Mouse (Mus musculus): Measurements from ENCODE around the gene Ntrk2.

The Ntrk2 gene

DNA sequence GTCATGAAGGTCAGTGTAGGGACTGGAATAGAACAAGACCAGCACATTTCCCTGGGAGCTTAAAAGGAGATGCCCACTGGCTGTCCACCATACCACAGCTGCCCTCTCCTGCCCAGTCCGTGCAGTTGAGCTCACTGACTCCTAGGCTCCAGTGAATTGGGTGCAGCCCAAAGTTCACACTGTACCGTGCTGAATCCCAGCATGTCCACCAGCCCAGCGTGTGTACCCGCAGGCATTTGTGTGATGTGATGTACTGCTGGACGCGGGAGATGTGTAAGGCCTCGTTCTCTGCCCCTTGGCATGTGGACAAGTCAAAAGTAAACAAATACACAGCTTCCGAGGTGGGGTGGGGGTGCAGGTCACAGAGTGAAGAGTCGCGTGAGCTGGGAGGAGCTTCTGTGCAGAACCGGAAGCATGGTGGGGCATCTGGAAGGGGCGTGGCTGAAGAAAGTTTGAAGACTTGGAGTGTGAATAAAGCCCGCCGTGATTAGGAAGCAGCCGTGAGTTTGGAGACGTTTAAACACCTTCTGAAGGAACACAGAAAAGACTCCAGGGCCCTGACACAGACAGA is 121.4 kb downstream of the Ntrk2 start:
- DNase-seq, result no peak

DNA sequence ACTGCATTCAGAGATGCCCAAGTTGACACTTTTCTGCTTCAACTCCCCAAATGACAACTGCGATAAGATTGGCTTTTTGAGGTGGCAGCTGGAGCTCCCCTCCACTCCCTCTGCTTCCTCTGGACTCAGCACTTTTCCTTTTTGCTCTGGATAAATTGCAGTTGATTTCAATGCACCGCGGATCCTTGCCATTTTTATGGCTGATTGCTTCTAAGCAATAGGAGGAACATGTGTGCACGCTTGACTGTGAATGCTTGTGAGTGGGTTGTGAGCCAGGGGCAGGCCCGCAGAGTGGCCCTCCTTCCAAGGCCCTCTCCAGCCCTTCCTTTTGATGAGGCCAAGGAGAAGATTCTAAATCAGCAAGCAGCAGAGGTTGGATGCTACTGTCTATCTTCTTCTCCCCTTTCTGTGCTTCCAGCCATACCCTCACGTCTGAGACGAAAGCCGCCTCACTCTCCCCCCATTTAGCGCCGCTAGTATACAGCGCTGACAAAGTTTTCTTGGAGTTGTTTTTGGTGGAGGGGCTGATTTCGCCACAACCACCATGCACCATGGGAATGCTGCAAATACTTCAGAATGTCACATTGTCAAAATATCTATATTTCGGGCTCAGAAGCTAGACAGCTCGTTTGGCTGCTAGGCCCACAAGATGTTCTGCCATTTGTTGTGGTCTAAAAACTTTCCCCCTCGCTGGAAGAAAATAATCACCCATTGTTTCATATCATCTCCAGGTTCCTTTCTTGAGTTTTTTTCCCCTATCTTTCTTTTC is 122.5 kb downstream of the Ntrk2 start:
- DNase-seq, result no peak

DNA sequence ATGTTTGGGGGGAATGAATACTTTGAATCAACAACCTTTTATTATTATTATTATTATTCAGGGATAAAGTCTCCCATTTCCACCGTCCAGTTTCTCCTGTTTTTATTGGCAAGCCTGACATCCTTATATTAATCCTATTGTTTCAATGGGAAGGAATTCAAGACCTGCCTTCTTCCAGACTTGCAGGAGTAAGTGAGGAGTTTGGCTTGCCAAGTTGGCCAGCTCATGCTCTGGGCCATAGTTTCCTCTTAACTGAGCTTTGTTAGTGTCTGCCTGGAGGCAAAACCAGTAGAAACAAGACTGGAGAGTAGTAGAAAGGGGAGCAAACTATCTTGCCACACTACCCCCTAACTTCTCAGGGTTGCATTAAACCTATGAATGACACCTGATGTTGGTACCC is 123.8 kb downstream of the Ntrk2 start:
- no peak for DNase-seq

DNA sequence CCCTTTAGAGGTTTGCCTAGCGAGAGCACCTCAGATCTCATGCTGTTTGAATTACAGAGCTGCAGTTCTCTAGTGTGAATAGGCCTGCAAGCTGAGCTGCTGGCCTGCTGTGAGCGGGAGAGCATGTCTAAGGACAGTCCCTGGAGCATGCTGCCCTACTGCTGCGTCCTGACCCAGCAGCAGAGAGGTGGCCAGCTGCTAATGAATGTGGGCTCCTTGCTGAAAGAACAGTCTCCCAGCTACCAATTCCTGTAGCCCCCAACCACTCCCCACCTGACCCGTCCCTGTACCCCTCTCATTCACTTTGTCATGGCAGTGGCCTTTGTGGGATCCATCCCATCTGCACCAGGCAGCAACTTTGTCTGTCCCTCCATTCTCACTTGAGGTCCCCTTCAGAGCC is 126.8 kb downstream of the Ntrk2 start:
- DNase-seq, result no peak

DNA sequence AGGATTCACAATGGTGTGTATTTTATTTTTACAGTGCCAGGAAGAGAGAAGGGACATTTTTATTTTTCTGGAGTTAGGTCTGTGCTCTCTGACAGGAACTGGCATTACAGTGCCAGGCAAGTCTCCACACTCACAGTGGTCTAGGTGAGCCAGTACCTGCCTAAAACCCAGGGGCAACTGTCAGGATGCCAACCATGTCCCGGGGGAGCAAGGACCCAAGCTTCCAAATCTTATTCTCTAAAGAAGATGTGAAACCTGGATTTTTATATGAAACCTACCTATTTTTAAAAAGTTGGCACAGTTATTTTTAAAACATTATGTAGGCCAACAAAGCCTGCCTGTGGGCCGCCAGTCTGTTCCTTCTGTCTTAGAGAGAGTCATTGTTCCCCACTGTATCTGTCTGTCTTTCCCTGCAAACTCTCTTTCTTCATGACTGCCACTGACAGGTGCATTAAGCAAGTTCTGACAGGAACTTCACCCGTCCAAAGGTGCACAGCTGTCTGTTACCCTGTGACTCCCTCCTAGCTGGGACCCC is 128.3 kb downstream of the Ntrk2 start:
- no peak for DNase-seq

DNA sequence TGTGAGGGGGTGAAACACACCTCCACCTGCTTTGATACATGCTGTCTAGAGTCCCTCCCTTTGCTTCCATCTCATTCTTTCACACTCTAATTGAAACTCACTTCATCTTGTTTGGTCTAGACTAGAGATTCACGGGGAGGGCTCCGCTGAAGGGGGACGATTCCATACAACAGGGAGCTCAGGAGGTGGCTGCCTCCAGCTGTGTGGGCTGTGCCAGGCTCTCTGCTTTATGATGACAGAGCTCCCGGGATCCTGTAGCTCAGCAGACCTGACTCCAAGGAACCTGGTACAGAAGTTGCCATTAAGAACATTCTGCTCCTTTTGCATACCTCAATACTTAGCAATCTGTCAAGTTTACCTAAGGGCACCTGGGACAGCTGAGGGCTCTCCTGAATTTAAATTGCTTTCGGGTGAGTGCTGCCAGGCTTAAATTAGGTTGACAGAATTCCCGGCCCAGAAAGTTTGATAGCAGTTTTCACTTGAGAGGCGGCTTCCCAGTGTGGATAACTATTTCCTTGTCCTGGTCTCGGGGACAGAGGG is 129.7 kb downstream of the Ntrk2 start:
- DNase-seq, result no peak

DNA sequence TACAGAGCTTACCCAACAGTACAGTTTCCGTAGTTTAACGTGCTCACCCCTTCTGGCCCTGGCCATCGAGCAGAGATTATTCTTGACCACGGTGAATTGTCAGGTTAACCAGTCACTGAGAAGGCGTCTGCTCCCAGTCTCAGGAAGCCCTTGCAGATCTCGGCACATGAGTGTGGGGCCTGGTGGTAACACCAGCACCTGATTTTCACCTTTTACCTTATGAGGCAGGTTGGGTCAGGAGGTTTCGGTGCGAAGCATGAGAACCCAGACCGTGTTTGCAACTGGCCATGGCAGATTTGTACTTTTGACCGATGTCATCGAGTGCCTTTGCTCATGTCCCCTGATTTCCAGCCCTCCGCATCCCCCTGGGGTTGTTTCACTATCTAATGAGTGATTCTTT is 131.5 kb downstream of the Ntrk2 start:
- DNase-seq, result no peak

DNA sequence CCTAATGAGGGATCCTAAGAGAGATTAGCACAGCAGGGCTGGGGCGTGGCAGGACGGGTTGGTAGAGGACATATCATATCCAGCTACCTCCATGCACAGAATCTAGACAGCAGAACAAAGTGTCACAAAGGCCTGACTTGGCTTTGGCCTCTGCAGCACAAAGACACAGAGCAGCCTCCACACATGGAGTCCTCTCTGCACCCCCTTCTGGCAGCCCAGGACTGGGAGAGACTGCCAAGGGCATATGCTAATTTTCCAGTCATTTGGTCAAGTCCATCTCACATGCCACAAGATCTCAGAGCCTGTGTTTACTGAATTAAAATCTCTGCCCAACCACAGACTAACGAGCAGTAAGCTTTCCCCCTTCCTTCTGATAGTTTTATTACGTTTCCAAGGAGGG is 132.1 kb downstream of the Ntrk2 start:
- DNase-seq, result no peak

DNA sequence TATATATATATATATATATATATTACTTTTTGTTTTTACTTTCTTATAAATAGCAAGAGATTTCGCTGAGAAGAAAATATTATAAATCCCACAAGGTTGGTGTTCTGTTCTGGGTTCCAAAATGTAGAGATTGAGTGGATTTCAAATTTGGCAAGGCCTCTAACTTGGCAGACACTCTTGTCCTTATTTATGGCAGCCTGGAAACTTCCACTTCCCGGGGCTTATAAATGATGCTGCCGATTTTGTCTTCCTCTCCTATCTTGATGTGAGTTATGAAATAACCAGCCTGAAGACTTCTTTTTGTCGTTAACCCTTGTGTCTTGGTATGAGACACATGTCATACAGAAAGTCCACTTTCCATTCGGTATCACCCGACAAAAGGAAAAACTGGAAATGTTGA is 133.8 kb downstream of the Ntrk2 start:
- DNase-seq, result no peak

DNA sequence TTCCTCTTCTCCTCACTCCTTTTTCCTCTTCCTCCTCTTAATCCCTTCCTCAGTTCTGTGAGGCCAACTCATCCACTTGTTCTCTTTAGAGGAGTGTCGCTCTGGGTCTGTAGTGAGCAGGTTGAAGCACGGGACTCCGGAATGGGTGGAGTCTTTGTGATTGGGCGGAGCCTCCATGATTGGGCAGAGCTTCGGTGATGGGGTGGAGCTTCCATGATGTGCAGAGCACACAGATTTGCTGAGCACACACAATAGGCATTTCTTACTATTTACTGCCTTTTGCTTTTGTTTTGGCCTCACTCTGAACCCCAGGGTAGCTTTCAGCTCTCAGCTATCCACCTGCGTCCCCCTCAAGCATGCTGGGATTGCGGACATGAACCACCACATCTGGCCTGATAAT is 134.4 kb downstream of the Ntrk2 start:
- no peak for DNase-seq

DNA sequence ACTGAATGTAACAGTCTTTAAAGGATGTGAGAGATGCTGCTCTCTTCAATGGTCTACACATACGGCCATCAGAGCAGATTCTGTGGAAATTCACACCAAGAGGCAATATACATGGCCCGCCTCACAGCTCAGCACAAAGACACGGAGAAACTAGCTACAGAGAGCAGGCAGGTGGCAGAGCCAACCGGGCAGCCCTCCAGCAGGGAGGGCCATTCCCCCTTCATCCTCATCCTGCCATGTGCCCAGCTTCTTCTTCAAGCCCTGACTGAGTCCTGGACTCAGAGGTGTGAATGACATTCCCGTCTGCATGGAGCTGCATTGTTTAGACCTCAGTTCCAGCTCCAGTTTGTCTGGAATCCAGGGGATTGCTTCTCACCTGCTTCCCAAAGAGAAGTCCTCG is 139.4 kb downstream of the Ntrk2 start:
- no peak for DNase-seq

DNA sequence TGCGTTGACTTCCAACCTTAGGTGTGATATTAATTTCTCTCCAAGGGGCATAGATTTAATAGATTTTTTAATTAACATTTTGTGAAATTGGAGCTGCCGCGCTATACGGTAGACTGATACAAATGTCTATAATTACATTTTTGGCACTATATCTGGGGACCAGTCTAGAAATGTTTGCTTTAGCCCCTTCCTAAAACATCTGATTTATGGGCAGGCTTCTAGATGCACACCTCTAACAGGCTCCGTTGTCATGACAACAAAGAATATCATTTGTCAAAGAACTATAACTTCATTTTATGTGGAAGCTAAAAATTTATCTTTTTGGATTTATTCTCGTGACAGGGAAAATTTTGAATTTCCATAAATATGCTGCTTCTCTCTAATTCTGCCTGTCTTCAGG is 140.2 kb downstream of the Ntrk2 start:
- no peak for DNase-seq

DNA sequence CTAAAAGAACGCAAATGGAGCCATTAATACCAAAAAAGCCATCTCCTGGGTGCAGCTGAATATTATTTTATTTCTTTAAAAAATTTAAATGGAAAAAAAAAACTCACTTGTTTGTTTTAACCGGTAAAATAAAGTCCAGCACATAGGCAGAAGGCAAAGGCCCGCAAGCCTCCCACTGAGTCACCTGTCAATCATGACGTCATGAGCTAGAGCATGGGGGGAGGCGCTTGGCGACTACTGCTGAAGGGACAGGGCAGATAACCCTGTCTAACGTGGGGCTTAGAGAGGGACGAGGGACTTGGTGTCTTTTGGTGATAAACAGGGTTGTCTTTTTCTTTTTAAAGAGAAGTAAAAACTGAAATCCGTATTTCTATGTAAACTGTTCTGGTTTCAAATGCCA is 140.7 kb downstream of the Ntrk2 start:
- no peak for DNase-seq

DNA sequence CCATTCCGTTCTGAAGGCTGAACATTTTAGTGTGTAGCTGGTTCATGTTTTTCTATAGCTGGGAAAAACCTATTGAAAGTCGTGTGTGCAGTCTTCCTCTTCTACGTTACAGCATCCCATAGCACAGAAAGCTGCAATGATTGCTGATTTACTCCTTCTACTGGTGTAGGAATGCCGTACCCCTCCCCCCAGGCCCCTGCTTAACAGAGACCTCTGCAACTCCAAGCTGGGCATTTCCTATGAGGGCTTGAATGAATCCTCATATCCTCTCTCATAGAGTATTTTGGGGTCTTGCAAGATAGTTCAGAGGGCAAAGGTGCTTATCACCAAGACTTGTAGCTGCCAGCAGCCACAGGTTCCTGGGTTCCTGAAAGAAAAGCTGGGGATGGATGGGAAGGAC is 148.0 kb downstream of the Ntrk2 start:
- no peak for DNase-seq

DNA sequence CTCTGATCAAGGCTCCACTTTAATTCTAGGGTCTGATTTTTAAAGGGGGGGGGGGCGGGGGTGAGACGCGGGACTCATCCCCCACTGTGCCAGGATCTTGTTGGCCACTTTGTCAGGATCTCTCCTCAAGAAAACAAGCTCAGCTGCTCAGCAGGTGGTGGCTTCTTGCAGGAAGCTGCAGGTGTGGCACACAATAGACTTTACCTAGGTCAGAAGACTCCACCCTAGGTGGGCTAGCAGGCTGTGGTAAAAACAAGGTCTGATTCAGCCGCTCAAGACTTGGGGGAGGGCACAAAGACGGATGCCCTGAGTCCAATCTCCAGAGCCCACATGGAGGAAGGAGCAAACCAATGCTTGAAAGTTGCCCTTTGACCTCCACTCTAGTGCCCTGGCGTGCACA is 148.4 kb downstream of the Ntrk2 start:
- DNase-seq, result no peak

DNA sequence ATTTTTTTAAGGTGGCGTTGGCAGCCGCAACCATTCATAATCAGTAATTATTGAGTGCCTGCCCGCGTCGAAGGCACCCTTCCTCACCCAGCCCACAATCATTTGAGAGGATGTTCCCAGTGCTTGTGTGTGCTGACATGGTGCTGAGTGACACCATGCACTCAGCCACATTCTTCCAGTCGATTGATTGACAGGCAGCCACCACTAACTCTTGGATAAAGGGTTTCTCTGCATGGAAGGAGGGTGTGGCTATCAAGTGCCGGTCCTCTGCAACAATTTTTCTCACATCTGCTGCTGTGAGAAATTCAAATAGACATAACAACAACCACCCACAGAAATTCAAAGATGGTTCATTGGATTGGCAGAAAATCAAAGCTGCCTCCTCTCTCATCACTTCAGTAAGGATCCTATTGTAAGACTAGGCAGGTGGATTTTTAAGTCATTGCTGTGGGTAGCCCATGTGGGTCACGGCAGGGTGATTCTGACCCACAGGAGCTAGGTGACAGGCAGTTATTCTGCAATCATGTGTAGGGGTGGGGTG is 148.9 kb downstream of the Ntrk2 start:
- DNase-seq, result no peak

DNA sequence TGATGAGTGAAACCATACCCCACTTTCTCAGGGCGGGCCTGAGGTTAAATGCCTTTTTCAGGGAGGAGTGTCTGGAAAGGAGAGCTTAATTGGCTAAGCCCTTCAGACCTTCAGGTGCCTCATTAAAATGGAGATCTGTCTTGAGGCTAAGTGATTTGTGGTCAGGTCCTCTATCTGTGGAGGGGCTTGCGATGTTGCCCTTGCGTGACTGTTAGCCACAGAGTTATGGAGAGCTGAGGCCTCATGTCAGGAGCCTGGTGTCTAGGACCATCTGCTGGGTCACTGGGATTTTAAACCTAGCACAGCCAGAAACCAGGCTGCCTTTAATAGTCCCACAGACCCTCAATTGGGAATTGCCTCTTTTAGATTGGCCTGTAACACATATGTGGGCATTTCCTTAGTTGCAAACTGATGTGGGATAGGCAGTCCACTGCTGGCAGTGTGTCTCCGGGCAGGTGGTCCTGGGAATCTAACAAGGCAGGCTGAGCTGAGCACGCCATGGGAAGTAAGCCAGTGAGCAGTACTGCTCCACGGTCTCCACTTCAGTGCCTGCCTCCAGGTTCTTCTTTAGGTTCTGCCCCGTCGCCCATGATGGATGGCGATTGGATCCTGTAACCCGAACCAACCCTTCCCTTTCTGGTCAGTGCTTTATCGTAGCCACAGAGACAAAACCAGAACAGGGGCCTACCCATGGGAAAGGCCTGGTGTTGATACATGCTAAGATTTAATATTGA is 152.0 kb downstream of the Ntrk2 start:
- no peak for DNase-seq

DNA sequence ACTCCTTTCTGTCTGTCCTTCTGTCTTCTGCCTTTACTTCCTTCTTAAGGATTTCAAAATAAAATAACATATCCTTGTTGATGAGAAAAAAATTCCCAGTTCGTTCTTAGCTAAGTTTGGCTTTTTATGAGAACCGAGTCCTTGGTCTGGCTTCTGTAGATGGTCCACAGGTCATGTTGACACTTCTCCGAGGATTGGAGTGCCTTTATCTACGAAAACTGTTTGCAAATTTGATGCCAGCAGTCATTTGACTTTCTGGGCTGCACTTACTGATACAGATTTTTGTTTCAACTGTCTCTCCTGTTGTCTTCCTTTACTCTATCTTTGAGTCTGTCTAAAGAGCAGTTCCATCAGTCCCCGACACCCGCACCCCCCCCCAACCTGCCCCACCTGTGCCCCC is 154.0 kb downstream of the Ntrk2 start:
- DNase-seq, result no peak

DNA sequence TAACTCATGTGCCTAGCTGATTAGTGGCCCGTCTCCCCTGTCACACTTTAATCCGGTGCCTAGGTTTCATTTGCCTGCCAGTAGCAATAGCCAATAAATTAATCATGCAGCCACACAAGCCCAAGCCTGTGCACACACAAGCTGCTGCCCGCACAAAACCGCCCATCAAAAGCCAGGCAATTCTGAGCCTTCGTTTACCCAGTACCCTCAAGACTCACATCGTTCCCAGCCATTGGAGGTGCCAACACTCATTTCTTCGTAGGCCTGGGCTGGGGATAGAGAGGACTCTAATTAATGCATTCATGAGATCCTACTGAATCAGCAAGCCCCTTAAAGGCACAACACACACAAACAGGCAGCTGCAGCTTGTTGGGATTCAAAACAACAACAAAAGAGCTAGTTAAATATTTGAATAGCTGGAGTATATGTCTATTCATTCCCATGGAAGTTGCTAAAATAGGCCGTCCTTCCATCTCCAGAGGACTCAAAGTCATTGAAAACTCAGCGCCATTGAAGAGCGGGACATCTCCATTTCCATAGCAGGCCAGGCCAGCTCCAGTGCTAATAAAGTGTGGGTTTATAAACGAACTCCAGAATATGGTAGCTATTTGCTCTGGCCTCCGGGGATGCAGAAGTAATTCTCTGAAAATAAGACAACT is 158.5 kb downstream of the Ntrk2 start:
- no peak for DNase-seq

DNA sequence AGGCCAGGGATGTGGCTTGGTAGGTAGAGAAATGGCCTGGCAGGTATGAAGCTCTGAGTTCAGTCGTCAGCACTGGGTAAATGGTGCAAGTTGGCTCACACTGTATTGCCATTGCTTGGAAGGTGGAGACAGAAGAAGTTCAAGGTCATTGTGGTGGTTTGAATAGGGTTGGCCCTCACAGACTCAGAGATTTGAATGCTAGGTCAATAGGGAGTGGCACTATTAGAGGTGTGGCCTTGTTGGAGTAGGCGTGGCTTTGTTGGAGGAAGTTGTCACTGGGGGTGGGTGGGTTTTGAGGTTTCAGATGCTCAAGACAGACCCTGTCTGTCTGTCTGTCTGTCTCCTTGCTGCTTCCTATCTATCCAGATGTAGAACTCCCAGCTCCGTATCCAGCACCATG is 159.5 kb downstream of the Ntrk2 start:
- no peak for DNase-seq

DNA sequence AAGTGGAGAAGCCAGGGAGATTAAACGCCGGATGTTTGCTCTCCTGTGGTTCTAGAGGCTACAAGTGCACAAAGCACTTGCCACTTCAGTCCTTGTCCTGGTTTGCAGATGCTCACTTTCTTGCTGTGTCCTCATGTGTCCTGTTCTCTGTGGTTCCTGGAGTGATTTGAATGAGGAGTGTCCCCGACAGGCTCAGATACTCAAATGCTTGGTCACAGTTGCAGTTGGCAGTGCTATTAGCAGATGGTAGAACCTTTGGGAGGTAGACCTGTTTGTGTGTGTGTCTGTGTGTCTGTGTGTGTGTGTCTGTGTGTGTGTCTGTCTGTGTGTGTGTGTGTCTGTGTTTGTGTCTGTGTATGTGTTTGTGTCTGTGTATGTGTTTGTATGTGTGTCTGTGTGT is 160.1 kb downstream of the Ntrk2 start:
- DNase-seq, result no peak

DNA sequence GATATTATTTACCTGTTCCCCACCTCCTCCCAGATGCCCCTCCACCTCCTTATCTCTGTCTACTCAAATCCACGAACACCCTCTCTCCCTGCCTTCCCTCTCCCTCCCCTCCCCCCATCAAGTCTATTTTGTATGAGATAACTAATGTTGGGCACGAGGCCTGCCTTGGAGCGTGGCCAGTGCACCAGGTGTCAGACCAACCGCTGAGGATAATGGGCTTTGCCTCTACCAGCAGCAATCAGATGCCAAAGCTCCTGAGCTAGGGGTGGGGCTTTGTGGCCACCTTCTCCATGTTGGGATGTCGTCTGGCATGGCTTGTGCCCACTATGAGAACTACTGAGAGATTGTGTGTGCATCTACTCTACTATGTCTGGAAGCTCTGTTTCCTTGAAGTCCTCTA is 161.8 kb downstream of the Ntrk2 start:
- DNase-seq, result no peak

DNA sequence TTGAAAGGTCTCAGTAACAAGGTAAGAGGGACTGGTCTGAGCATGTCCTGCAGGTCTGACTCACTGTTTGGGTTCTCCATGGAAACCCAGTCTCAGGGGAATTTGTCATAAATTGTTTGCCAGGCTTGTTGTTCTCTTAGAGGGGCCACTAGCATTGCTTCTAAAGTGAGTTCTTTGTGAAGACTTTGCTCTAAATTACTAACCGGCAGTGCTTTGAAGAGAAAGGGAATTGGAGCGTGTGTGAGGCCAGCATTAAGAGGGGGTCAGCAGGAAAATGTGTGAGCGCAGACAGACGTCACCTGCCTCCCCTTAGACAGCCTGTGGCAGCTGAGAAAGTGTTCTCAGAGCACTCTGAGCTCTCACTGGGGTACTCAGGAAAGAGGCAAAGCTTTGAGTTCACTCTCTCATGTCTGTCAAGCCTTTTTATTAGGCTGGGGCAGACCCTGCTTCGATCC is 165.1 kb downstream of the Ntrk2 start:
- no peak for DNase-seq

All from spleen, adult 18-20 months (tissue).